Mouse (Mus musculus) lung, postnatal 0 days (tissue): ENCODE results near the gene St3gal5.
A peak's percentile ranks its signal among the peaks of the same experiment; 100 is the strongest.

Source experiments
- CTCF ChIP-seq: IDR thresholded peaks from 2 replicates; pipeline ENCODE4 v1.5.1; 2016; ENCODE audit warnings: antibody characterized with exemption, mild to moderate bottlenecking
- EP300 ChIP-seq: IDR thresholded peaks from 2 replicates; pipeline ENCODE4 v1.6.1; 2016; ENCODE audit warnings: antibody characterized with exemption, mild to moderate bottlenecking, control low read depth

GRCm38 (mm10) chr6:72158966-72159764 lies 61.8 kb downstream of the St3gal5 start:
- peak; percentile 34 for TF ChIP-seq CTCF
- TF ChIP-seq EP300: no peak
